Mouse (Mus musculus): ENCODE data around the gene 4931406P16Rik. TPM values are rescaled to one million over a fixed set of nuclear protein-coding genes. Genes with fewer than 3 reads are reported as not detected.
A peak's percentile ranks its signal among the peaks of the same experiment; 100 is the strongest.
"Not testable (repeated sequence)": the region's sequence is repeated elsewhere in the genome, so short reads cannot be mapped to it uniquely, and the experiment has no call there.

Gene 4931406P16Rik
- total RNA-seq, 2 experiments from 2014 or later, result 36.6 to 51.9 TPM

DNA sequence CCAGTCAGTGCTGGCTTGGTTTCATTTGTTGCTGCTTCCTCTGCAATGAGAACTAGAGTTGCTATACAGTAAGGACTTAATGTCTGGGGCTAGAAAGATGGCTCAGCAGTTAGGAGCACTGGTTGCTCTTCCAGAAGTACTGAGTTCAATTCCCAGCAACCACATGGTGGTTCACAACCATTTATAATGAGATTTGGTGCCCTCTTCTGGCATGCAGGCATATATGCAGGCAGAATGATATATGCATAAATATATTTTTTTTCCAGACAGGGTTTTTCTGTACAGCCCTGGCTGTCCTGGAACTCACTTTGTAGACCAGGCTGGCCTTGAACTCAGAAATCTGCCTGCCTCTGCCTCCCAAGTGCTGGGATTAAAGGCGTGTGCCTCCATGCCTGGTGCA, 23.2 kb upstream of the 4931406P16Rik start:
- peak; percentile 49 for TF ChIP-seq CTCF (IDR thresholded peaks at IDR 0.05)
- H3K4me3 ChIP-seq, H3K27ac ChIP-seq, DNase-seq: not testable (repeated sequence)
- intact Hi-C loops (cut with DNase I), result loop anchor here (5.0 kb wide), 1 partner anchor 69 kb away; no protein-coding TSS in a partner anchor

DNA sequence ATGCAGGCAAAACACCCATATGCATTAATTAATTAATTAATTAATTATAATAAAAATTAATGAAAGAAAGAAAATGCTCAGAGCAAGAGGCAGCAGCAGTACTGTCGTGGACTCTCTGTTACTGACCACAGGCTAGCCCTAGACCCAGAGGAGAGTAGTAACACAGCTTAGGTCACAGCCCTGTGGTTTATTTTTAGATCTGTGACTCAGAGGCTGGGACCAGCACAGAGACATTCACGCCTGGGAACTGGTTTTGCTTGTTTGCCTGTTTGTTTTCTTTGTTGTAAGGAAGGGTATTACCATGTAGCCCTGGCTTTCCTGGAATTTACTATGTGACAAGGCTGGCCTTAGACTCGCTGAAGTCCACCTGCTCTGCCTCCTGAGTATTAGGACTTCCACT, 14.1 kb upstream of the 4931406P16Rik start:
- intact Hi-C loops (cut with DNase I), result no loop called here

DNA sequence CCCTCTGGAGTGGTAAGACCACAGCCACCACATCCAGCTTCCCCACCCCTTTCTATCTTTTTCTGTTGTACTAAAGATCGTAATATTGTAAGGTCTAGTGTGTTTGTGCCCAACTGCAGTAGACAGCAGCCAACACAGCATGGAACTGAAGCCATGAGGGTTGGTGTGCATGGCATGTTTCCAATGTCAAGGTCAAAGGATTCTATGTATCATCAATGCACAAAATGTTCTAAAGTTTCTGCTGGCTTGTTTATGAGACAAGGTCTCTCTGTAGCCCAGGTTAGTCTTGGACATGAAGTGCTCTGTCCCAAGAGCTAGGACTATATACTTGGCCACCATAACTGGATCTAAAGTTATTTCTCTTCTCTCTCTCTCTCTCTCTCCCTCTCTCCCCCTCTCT, 11.5 kb upstream of the 4931406P16Rik start:
- no peak for DNase-seq
- no peak for TF ChIP-seq CTCF (IDR thresholded peaks at IDR 0.05)
- Histone ChIP-seq H3K27ac (no peak overlapping the region), H3K4me3 (no peak overlapping the region)
- intact Hi-C loops (cut with DNase I), result no loop called here

More for the DNA sequence above, 14.1 kb upstream of the 4931406P16Rik start:
- Histone ChIP-seq H3K27ac (peak overlapping the region; percentile 66), H3K4me3 (no peak overlapping the region)
- no peak for DNase-seq
- TF ChIP-seq CTCF (IDR thresholded peaks at IDR 0.05), result no peak

DNA sequence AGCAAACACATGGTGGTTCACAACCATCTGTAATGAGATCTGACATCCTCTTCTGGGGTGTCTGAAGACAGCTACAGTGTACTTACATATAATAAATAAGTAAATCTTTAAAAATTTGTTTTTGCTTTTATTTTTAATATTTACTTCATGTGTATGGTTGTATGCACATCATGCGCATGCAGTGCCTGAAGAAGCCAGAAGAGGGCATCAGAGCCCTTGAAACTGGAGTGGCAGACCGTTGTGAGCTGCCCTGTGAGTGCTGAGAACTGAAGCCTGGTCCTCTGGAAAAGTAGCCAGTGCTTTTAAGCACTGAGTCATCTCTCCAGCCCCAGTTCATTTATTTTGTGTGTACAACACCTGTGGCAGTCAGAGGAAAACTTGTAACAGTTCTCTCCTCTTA, 10.7 kb upstream of the 4931406P16Rik start:
- Histone ChIP-seq H3K4me3 (no peak overlapping the region), H3K27ac (no peak overlapping the region)
- intact Hi-C loops (cut with DNase I), result no loop called here
- no peak for DNase-seq
- TF ChIP-seq CTCF (IDR thresholded peaks at IDR 0.05), result peak; percentile 32; the same call in 1 of the 2 replicates

DNA sequence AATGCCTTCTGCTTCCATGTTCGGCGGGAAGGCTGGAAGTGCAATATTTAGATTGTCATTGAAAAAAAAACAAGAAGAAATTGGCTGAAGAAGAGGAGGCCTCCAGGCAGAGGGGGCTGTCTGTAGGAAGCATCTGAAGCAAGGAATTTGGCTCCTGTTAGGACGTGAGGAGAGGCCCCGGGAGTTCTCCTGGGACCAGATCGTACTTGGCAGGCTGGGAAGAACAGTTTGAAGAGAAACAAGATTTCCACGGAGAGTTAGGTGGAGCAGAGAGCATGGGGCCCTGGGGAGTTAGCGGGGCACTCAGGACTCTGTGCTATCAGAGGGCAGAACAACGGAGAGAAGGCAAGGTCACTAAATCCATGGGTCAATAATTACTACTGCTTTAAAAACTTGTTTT, 10.0 kb upstream of the 4931406P16Rik start:
- DNase-seq, result peak; percentile 60
- intact Hi-C loops (cut with DNase I), result no loop called here
- peak overlapping the region; percentile 25; the same call in 1 of the 2 replicates for H3K27ac ChIP-seq
- no peak overlapping the region for H3K4me3 ChIP-seq
- no peak for TF ChIP-seq CTCF (IDR thresholded peaks at IDR 0.05)

DNA sequence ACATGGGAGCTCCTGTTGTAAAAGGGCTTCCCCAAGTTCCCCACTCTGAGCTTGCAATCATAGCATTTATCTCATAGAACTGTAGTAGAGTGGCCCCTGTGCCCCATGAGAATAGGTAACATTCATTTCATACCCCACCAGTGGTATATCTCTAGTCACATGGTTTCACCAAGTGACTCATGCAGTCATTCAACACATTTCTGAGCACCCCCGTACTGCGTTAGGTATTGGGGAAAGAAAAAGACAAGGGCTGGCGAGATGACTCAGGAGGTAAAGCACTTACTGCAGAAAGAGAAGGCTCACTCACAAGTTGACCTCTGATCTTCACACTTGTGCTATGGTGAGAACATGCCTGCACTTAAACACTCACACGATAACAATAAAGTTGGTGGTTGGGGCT, 8.6 kb upstream of the 4931406P16Rik start:
- no peak overlapping the region for H3K4me3 ChIP-seq
- no peak for TF ChIP-seq CTCF (IDR thresholded peaks at IDR 0.05)
- intact Hi-C loops (cut with DNase I), result no loop called here
- no peak for DNase-seq
- no peak overlapping the region for H3K27ac ChIP-seq

DNA sequence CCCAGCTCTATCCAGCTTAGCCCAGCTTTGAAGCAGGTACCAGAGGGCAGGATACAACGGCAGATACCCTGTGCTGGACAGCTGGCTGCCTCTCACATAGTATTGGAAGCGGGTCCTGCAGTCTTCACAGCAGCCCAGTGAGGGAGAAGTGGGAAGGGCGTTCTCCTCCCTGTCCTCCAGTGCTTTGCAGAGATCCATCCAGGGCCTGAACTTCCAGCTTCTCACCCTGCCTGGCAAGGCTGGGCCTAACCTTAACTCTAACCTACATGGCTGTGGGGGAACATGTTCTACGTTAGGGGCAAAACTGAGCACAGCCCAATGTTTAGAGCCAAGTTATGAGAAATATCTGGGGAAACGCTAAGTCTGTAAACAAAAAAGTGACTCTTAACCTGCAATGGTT, 7.8 kb upstream of the 4931406P16Rik start:
- no peak for TF ChIP-seq CTCF (IDR thresholded peaks at IDR 0.05)
- H3K4me3 ChIP-seq, result no peak overlapping the region
- intact Hi-C loops (cut with DNase I), result no loop called here
- H3K27ac ChIP-seq, result no peak overlapping the region
- no peak for DNase-seq

DNA sequence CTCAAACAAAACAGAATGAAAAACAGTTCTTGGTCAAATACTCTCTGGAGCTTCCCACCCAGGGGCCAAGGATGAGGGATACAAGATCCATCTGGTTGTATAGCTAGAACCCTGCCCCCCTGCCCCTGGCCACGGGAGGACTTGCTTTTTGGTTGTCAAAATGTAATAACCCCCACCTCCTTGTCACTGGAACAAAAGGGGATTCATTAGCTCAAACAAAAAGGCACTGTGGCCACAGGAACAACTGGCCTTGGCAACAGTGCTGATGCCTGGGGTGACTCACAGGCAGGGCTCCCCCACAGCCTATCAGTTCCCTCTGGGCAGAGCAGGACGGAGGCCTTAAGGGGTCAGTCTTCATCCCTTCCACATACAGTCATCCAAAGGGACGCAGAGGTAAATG, 6.6 kb upstream of the 4931406P16Rik start:
- intact Hi-C loops (cut with DNase I), result no loop called here
- Histone ChIP-seq H3K27ac (peak overlapping the region; percentile 72), H3K4me3 (no peak overlapping the region)
- DNase-seq, result no peak
- no peak for TF ChIP-seq CTCF (IDR thresholded peaks at IDR 0.05)

DNA sequence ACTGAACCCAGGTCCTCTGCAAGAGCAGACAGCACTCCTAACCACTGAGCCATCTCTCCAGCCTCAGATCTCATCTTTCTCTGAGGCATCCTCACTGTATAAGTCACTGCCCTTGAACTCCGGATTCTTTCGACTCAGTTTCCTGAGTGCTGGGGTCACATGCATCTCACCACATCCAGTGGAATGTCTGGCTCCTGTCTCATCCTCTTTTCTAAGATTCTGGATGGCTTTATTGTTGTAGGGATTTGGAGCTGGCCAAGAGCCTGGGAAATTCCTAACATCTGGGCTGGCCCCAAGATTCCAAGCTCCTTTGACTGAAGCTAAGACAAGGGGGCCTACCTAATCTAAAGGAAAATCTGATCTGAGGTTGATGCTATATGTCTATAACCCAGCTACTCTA, 5.8 kb upstream of the 4931406P16Rik start:
- no peak for DNase-seq
- Histone ChIP-seq H3K27ac (peak overlapping the region; percentile 81), H3K4me3 (no peak overlapping the region)
- TF ChIP-seq CTCF (IDR thresholded peaks at IDR 0.05), result no peak
- intact Hi-C loops (cut with DNase I), result no loop called here

DNA sequence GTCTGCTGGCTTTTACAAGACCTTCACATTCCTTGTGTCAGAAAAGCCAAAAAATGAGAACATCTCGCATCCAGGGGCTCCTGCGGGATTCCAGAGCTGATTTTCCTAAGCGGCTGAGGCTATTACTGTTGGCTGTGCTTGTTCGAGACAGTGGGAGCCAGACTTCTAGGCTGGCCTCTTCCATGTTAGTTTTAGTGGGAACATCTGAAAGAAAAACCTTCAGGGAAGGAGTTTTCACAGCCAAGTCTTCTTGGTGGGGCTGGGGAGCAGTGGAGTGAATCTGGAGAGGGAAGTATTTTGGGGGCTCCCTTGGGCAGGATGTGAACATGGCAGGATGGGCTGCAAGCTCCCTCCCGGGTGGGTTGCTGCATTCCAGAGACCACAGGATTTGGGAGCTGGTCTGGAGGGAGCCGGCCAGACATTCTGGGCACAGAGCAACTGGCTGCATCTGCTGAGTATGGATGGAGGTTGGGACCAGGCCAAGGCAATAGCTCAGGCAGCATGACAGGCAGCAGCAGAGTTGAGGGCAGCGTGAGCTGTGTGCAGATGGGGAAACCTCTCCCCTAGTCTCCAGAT, 4.6 kb upstream of the 4931406P16Rik start:
- intact Hi-C loops (cut with DNase I), result no loop called here
- H3K27ac ChIP-seq, result peak overlapping the region; percentile 81
- TF ChIP-seq CTCF (IDR thresholded peaks at IDR 0.05), result no peak

DNA sequence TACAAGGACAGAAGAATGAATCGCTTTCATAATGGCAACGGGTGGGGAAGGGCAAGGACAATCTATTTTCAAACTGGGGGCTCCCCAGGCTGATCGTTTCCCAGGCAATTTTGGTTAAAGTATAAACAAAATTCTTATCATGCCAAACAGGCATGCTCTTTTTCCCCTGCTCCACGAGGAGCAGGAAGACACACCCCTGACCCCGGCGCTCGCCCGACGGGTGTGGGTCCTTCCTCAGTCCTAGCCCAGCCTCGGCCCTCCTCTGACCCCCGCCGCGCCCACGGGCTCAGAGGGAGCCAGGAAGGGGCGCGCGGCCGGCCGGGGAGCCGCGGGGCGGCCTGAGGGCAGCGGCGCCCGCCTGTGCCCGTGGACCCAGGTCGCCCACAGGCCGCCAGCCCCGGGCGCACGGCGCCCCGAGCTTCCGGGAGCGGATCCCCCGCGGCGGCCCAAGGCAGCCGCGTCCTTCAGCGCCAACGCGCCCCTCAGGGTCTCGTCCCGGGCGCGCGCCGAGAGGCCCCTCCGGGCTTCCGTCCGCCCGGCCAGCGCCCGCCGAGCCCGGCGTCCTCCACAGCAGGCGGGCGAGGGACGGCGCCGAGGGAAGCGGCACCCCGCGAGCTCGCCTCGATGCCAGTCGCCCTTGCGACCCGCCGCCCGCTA, 437 bp downstream of the 4931406P16Rik start:
- no peak for TF ChIP-seq CTCF (IDR thresholded peaks at IDR 0.05)
- H3K4me3 ChIP-seq, result peak overlapping the region; percentile 90
- DNase-seq, result peak; percentile 83
- H3K27ac ChIP-seq, result peak overlapping the region; percentile 99
- intact Hi-C loops (cut with DNase I), result no loop called here

More for the DNA sequence above, 4.6 kb upstream of the 4931406P16Rik start:
- peak; percentile 85 for DNase-seq
- H3K4me3 ChIP-seq, result no peak overlapping the region

DNA sequence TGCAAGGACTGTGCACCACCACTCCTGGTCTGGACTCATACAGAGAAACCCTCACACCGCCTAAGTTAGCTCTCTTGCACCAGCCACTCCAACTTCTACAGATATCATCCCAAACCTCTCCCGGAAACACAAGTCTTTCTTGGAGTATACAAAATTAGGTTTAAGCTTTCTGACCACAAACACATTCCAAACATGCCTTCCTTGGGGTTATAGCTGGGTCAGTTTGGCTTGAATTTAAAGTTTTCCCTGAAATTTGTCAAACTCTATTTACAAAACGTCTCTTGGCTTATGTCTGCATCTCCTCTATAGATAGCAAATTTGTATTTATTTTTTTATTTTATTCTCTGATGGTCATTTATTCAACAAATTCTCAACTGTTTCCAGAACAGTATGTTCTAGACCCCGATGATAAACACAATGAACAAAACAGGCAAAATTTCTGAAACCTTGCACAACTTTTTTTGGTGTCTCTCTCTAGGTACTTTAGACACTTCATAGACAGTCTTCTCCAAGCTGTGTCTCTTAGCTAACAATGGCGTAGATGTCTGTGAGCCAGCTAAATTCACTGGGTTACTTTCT, 4.1 kb downstream of the 4931406P16Rik start:
- TF ChIP-seq CTCF (IDR thresholded peaks at IDR 0.05), result no peak
- DNase-seq, result no peak
- intact Hi-C loops (cut with DNase I), result loop anchor here (2.0 kb wide), 1 partner anchor 38 kb away; no protein-coding TSS in a partner anchor
- peak overlapping the region; percentile 21 for H3K4me3 ChIP-seq
- H3K27ac ChIP-seq, result peak overlapping the region; percentile 99

DNA sequence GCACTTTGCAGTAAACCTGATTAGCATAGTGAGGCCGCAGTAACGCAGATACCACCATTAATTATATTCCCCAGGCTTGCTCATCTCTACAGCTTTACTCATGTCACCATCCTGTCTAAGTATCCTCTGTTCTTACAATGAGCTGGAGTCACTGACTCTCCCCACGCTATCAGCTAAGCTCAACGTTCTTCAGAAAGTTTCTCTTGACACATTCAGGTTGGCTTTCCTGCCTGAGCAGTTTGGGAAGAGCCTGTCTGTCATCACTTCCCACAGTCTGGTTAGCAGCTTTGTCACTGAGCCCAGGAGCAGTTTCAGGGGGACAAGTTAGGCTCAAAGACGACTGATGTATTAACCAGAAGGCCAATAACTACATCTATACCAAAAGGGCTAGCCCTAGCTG, 4.8 kb downstream of the 4931406P16Rik start:
- no peak for DNase-seq
- peak overlapping the region; percentile 21 for H3K4me3 ChIP-seq
- H3K27ac ChIP-seq, result peak overlapping the region; percentile 99
- no peak for TF ChIP-seq CTCF (IDR thresholded peaks at IDR 0.05)
- intact Hi-C loops (cut with DNase I), result loop anchor here (2.0 kb wide), 1 partner anchor 38 kb away; no protein-coding TSS in a partner anchor
